Mouse (Mus musculus) urinary bladder, adult 2 months (tissue): Measurements from ENCODE around the gene Cep89. TPM values are rescaled to one million over a fixed set of nuclear protein-coding genes. Genes with fewer than 3 reads are reported as not detected.

Experiments used
- DNase-seq: peaks from one replicate; pipeline ENCODE4 v3.0.0; 2022; ENCODE audit warnings: low spot score
- polyA plus RNA-seq: library from polyadenylated mRNA; depleted of rRNA; stranded (reverse); fragments of >200 nt; gene quantifications from 2 replicates; pipeline ENCODE4 v1.2.3, GENCODE M21; 2012; rRNA removed

The Cep89 gene
- polyA plus RNA-seq, 1 experiment, result 13.4 TPM

- DNase-seq, result no peak
Observed at GRCm38 (mm10) chr7:35485126-35485525, 88.3 kb downstream of the Cep89 start.

DNA sequence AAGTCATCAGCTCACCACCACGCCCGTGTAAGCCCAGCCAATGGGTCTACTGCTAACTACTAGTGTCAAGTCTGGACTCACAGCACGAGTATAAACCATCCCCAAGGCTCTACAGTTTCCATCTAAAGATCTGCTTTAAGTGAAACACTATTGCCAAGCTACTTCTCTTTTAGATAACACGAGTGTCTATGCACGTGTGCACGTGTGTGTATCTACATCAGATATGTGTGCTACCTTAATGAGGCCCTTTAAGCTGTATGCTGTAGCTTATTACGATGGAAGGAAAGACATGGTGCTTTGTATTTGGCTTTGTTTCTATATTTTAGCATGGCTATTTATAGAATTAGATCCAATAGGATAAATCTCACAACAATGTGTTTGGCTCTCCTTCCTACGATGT, 89.7 kb downstream of the Cep89 start:
- no peak for DNase-seq

Other genes with a start within 250 kb of the Cep89 start
- gene Slc7a10, start 210.7 kb upstream of the Cep89 start, polyA plus RNA-seq, result 3.7 and 7.7 TPM in 2 replicates
- gene Lrp3, start 181.5 kb upstream of the Cep89 start, polyA plus RNA-seq, result 13.3 and 19.3 TPM in 2 replicates
- gene Gpatch1, start 78.6 kb upstream of the Cep89 start, polyA plus RNA-seq, result 11.6 and 11.7 TPM in 2 replicates
- 4.3 and 5.0 TPM in 2 replicates for gene Rhpn2, start 62.9 kb upstream of the Cep89 start, polyA plus RNA-seq
- gene Faap24, start 199 bp upstream of the Cep89 start, polyA plus RNA-seq, result 5.2 and 5.4 TPM in 2 replicates
- 0.03 and 0.04 TPM in 2 replicates for gene Slc7a9, start 51.8 kb downstream of the Cep89 start, polyA plus RNA-seq
- 0.03 and 0.07 TPM in 2 replicates for gene Tdrd12, start 140.7 kb downstream of the Cep89 start, polyA plus RNA-seq
- 39.6 and 48.1 TPM in 2 replicates for gene Nudt19, start 159.3 kb downstream of the Cep89 start, polyA plus RNA-seq
- 0.40 and 0.52 TPM in 2 replicates for gene Rgs9bp, start 188.5 kb downstream of the Cep89 start, polyA plus RNA-seq
- gene Ankrd27, start 189.2 kb downstream of the Cep89 start, polyA plus RNA-seq, result 27.8 and 31.1 TPM in 2 replicates